Mouse (Mus musculus): ENCODE measurements around the gene Ino80d.

Ino80d gene

DNA sequence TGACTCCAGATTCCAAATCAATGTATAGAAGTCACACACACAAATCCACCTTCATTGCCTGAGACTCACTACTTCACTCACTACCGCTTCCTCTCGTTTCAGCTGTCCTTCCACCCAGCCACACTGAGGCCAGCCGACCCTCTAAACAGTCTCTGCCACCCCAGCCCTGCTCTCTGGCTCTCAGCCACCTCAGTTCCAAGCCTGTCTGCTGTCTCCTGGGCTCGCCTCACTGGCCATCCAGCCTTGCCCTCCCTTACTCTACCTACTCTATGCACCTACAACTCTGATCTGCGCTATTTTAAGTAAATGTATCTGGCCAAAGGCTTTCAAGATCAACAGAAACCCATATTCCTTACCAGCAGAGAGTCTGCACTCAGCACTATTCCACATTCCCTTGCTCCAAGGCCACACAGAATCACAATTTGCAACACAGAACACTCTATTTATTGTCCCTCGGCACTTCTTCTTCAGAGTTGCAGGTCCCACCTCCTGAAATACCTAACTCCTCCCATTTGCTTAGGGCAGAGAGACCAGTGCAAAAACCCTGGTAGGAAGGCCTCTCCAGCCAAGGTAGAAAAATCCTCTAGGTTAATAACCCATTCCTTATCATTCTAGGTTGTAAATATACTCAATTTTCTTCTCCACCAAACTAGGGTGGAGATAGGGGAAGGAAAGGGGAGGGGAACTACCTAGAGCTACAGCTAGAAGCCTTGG, 6.7 kb downstream of the Ino80d start:
- DNase-seq (ENCODE audit: low spot score): no peak

DNA sequence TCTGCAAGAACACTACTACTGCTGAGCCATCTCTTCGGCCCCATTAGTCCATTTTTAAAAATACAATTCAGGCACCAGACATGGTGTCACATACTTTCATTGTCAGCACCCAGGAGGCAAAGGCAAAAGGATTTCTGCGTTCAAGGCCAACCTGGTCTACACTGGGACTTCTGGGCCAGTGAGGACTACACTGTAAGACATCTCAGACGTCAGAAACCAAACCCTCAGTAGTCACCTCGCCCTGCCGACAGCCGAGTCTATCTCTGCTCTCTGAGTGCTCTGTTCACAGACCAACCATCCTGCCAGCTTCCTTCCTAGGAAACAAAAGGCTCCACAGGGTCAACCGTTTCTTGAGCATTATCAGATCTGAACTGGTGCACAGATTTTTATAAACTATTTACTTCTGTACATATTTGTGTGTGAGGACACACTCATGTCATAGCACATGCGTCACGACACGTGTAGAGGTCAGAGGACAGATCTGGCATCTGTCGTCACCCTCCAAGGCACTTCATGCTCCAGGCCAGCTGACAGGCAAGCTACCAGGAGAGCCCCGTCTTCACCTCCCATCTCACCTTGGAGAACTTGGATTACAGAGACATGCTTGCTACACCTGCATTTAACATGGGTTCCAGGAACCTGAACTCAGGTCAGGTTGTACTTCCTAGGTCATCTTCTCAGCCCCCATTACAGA, 11.6 kb downstream of the Ino80d start:
- no peak for DNase-seq (ENCODE audit: low spot score)

- DNase-seq (ENCODE audit: low spot score): no peak
Measured at GRCm38 (mm10) chr1:63100196-63100595, 14.3 kb downstream of the Ino80d start.

- no peak for DNase-seq (ENCODE audit: low spot score)
Measured at GRCm38 (mm10) chr1:63098831-63099230, 15.6 kb downstream of the Ino80d start.

DNA sequence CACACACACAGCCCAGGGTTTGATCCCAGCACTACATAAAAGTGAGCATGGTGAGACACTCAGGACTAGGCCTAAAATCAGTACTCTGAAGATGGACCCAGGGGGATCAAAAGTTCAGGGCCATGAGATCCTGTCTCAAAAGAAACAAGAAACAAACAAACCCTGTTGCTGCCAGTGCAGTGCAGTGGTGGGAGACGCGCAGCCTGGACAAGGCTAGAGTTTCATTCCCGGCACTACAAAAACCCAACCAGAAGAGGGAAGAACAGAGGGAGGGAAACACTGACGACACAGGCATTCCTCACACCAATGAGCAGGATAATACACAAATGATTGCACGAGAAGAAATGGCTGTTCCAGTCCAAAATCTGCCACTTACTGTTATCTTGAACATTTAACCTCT, 18.4 kb downstream of the Ino80d start:
- no peak for DNase-seq (ENCODE audit: low spot score)

- DNase-seq (ENCODE audit: low spot score): no peak
Measured at GRCm38 (mm10) chr1:63089795-63090194, 24.7 kb downstream of the Ino80d start.

- DNase-seq (ENCODE audit: low spot score): no peak
Measured at GRCm38 (mm10) chr1:63088614-63089013, 25.9 kb downstream of the Ino80d start.

DNA sequence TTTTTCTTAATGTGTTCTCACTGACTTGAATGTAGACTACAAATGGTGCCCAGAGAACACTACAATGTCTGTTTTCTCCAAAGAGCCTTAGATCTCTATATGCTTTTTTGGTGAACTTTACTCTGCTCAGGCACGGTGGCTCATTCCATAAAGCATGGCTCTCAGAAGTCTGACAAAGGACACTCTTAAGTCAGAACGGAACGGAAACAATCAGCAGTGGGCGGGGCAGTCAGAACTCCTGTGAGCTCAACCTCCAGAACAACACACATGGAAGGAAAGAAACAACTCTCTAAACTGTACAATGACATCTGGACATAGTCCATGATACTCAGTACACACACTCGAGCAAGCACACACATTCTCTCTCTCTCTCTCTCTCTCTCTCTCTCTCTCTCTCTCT, 34.2 kb downstream of the Ino80d start:
- DNase-seq (ENCODE audit: low spot score): no peak

GRCm38 (mm10) chr1:63076383-63076782, 38.1 kb downstream of the Ino80d start:
- no peak for DNase-seq (ENCODE audit: low spot score)

DNA sequence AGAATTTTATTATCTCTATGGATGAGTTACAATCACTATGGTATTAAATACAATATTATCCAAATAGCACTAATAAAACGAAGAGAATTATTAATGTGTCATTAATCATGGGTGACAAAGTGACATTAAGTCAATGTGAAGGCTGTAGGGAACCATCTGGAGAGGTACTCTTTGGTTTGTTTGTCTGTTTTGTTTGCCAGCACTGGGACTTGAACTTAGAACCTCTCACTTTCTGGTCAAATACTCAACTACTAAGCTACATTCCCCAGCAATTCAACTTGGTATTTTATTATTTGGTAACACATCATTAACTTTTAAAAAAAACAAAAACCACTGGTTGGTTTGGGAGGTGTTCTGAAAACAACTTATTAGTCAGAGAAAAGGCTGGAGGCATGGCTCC, 43.1 kb downstream of the Ino80d start:
- no peak for DNase-seq (ENCODE audit: low spot score)

DNA sequence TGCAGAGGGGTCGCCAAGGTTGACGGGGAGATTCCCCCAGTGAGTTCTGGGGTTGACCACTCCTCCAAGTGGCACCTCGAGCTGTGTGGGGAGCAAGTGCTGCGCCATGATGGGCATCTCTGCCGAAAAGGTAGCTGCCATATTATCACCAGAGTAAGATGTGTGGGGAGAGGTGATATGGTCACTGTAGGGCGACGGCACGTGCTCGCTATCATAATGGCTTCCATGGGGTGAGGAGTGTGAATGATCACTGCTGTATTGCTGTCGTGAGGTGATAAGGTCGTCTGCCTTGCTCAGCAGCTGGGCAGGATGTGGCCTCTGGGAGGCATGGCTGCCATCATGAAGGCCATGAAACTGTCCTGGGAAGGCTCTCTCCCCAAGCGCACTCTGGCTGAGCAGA, 56.1 kb downstream of the Ino80d start:
- DNase-seq (ENCODE audit: low spot score): no peak

- no peak for DNase-seq (ENCODE audit: low spot score)
Measured at GRCm38 (mm10) chr1:63057849-63058248, 56.6 kb downstream of the Ino80d start.

- no peak for DNase-seq (ENCODE audit: low spot score)
Measured at GRCm38 (mm10) chr1:63057318-63057717, 57.1 kb downstream of the Ino80d start.

- DNase-seq (ENCODE audit: low spot score): no peak
Measured at GRCm38 (mm10) chr1:63055386-63055785, 59.1 kb downstream of the Ino80d start.

GRCm38 (mm10) chr1:63050866-63051265, 63.6 kb downstream of the Ino80d start:
- no peak for DNase-seq (ENCODE audit: low spot score)

DNA sequence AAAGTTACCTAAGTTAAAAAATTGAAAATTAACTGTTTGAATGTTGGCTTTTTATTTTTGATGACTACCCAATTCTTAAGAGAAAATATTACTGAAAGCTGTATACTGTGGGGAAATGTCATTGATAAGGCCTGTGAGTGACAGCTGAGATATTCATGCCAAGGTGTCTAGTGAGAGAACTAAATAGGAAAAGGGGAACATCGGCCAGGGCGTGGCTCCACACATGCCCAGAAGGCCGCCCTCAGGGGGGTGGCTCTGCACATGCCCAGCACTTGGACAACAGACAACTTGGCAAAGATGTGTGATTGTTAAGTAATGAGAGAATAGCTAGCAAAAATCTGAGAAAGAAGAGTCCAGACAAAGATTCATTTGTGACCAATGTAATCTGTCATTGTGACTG, 64.5 kb downstream of the Ino80d start:
- no peak for DNase-seq (ENCODE audit: low spot score)

- DNase-seq (ENCODE audit: low spot score): no peak
Measured at GRCm38 (mm10) chr1:63047983-63048382, 66.5 kb downstream of the Ino80d start.

- DNase-seq (ENCODE audit: low spot score): no peak
Measured at GRCm38 (mm10) chr1:63032929-63033328, 81.5 kb downstream of the Ino80d start.

GRCm38 (mm10) chr1:63019916-63020315, 94.6 kb downstream of the Ino80d start:
- DNase-seq (ENCODE audit: low spot score): no peak

DNA sequence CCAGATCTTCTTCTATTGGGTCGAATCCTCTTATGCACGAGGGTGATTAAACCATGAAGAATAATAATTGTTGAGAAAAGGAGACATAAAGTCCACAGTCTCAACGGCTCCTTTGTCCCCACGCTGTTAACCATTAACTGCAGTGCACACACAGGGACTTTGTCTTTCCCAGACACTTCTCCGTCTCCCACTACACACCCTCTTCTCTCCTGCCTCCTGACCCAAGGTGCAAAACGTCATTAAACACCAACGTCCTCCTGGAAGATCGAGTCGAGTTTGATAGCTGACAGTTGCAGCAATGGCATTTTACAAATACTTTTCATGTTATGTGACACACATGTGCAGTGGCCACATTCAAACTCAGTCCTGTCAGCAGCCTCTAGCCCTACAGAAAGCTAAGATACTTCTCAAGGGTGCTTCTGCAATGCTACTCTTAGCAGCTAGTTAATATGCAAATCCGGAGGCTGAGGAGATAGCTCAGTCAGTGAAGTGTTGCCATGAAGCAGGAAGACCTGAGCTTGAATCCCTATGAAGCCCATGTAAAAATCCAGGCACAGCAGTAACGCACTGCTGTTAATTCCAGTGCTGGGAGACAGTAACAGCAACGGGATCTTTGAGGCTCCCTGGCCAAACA, 109.3 kb downstream of the Ino80d start:
- DNase-seq (ENCODE audit: low spot score): no peak

DNA sequence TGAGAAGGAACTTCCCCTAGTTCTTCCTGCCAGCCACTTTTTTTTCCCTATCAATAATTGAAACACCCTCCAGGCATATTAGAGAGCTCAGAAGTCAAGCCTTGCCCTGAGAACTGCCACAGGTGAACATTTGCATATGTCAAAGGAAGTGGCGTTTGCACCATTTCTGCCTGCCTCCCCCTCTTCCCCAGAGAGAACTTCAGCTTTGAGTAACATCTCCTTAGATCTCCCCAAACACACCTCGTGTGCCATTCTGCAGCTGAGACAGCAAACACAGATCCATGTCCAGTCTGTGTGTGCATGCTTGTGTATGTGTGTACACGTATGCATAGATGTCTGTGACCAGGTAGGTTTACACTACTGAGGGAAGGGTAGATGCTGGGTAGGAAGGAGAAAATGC, 112.6 kb downstream of the Ino80d start:
- DNase-seq (ENCODE audit: low spot score): no peak

DNA sequence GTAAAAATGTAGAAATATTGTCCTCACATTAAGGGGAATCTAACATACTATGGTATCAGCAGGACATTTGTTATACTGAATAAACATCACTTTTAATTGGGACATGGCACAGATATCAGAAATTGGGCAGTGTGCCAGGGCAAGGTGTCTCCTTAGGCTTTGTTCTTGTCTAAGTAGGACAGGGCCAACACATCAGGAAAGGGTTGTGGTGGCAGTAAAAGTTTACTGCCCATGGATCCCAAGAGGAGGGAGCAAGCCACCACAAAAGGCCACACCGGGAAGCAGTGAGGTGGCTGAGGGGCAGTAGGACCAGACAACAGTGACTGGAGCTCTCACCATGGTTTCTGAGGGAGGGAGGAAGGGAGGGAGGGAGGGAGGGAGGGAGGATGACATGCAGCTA, 121.1 kb downstream of the Ino80d start:
- DNase-seq (ENCODE audit: low spot score): no peak

DNA sequence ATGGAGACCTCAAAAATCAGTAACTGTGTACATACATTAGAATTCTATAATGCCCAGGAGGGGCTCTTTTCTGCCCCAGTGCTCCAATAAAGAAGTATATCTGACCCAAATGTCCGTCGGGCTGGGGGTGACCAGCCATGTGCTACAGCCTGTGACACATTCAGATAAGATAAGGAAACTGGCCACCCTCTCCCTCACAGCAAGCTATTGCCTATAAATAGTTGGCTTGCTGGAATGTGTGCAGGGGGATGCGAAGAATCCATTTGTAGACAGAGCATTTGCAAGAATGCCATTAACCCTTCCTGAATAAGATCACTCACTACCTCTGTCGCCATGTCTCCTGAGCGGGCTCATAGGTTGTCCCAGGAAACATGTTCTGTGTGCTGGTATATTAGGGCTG, 121.8 kb downstream of the Ino80d start:
- DNase-seq (ENCODE audit: low spot score): no peak
